Mouse (Mus musculus) gastrocnemius, postnatal 36 days (tissue): ENCODE measurements around the gene Skida1. TPM values are rescaled to one million over a fixed set of nuclear protein-coding genes. Genes with fewer than 3 reads are reported as not detected.

Source experiments
- DNase-seq, 2 experiments: peaks; one replicate each; pipeline ENCODE4 v3.0.0; 2022
- intact Hi-C: fragments of 180-260 bp; cut with DNase I; formaldehyde crosslinking; loops from one replicate; pipeline ENCODE4 v1.15.1; 2025
- total RNA-seq, 2 experiments: library from RNA; stranded (reverse); gene quantifications; 2 replicates each; pipeline ENCODE4 v1.2.3; 2021

Gene Skida1
- total RNA-seq, 2 experiments from 2014 or later = 0.18 to 0.25 TPM

GRCm38 (mm10) chr2:18040347-18041160 lies 8.3 kb downstream of the Skida1 start:
- intact Hi-C loops = loop anchor here (10.0 kb wide), 1 partner anchor 724 kb away; no protein-coding TSS in a partner anchor
- DNase-seq = no peak

- DNase-seq = no peak
- intact Hi-C loops = loop anchor here (10.0 kb wide), 1 partner anchor 725 kb away; no protein-coding TSS in a partner anchor
Measured at GRCm38 (mm10) chr2:18039566-18040290, 9.1 kb downstream of the Skida1 start.

- no peak for DNase-seq
- intact Hi-C loops = no loop called here
Measured at GRCm38 (mm10) chr2:18038895-18039371, 9.9 kb downstream of the Skida1 start.

- intact Hi-C loops = no loop called here
- DNase-seq = no peak
Measured at GRCm38 (mm10) chr2:18038141-18038752, 10.6 kb downstream of the Skida1 start.

GRCm38 (mm10) chr2:18037491-18037890 lies 11.4 kb downstream of the Skida1 start, which contains the start of gene A930004D18Rik:
A930004D18Rik (minus strand) TSS chr2:18037737.
- intact Hi-C loops = no loop called here
- DNase-seq = no peak

GRCm38 (mm10) chr2:18034371-18035250 lies 14.2 kb downstream of the Skida1 start:
- DNase-seq = no peak
- intact Hi-C loops = no loop called here

- DNase-seq = no peak
- intact Hi-C loops = loop anchor here (2.0 kb wide), 1 partner anchor 13 kb away; no protein-coding TSS in a partner anchor
Measured at GRCm38 (mm10) chr2:18033166-18034108, 15.4 kb downstream of the Skida1 start.

GRCm38 (mm10) chr2:18032538-18032895 lies 16.3 kb downstream of the Skida1 start:
- no peak for DNase-seq
- intact Hi-C loops = loop anchor here (2.0 kb wide), 1 partner anchor 14 kb away; no protein-coding TSS in a partner anchor

- DNase-seq = no peak
- intact Hi-C loops = loop anchor here (2.0 kb wide), 1 partner anchor 15 kb away; no protein-coding TSS in a partner anchor
Measured at GRCm38 (mm10) chr2:18031831-18032537, 16.9 kb downstream of the Skida1 start.

GRCm38 (mm10) chr2:18031271-18031821 lies 17.5 kb downstream of the Skida1 start:
- DNase-seq = no peak
- intact Hi-C loops = no loop called here

- no peak for DNase-seq
- intact Hi-C loops = no loop called here
Measured at GRCm38 (mm10) chr2:18030581-18030980, 18.3 kb downstream of the Skida1 start.

- intact Hi-C loops = loop anchor here (5.0 to 10.0 kb wide), 4 partner anchors 178 to 1315 kb away; partner anchors contain the start of genes Bmi1 and Commd3
- no peak for DNase-seq
Measured at GRCm38 (mm10) chr2:18029656-18030055, 19.2 kb downstream of the Skida1 start.

GRCm38 (mm10) chr2:18028140-18029021 lies 20.5 kb downstream of the Skida1 start:
- peak; percentile 81 to 86 for DNase-seq
- intact Hi-C loops = loop anchor here (5.0 to 10.0 kb wide), 4 partner anchors 179 to 1316 kb away; partner anchors contain the start of genes Bmi1 and Commd3

GRCm38 (mm10) chr2:18027448-18028139 lies 21.3 kb downstream of the Skida1 start:
- intact Hi-C loops = loop anchor here (5.0 to 10.0 kb wide), 4 partner anchors 180 to 1317 kb away; partner anchors contain the start of genes Bmi1 and Commd3
- peak; percentile 88 to 94 for DNase-seq

- DNase-seq = peak; percentile 50 to 53
- intact Hi-C loops = loop anchor here (5.0 to 10.0 kb wide), 4 partner anchors 181 to 1318 kb away; partner anchors contain the start of genes Bmi1 and Commd3
Measured at GRCm38 (mm10) chr2:18026116-18026947, 22.5 kb downstream of the Skida1 start.
